Mouse (Mus musculus): ENCODE data around the gene Kdm5a. TPM values are rescaled to one million over a fixed set of nuclear protein-coding genes. Genes with fewer than 3 reads are reported as not detected.
A peak's percentile ranks its signal among the peaks of the same experiment; 100 is the strongest.

Gene Kdm5a
- total RNA-seq, 2 experiments from 2014 or later: 29.2 to 130 TPM

DNA sequence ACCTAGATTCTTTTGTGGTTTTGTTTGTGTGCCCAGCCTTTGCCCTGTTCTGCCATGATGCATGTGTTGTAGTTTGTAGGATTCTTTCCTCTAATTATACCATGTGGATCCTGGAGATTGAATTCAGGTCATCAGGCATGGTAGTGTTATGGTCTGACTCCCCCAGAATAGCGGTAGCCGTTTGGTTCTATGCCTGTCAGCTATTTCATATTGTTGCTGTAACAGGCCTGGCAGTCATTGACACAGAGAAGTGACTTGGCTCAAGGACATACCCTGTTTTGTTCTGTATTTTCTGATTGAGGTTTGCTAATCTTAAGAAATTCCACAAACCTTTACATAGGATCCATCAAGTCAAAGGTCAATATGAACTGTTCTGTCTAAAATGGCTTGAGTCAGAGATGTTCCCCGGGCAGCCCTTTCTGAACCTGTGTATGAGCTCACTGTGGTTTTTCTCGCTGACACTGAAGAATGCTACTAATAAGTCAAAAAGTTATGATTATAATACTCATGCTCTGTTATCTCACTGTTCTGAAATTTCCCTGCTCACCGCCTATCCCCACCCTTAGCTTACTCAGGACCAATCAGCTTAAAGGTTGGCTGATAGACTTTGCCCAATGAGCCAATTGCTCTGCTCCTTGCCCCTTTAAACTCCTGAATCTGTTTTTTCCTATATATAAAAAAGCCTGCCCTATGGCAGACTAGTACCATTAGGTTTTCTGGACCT lies 31.9 kb downstream of the Kdm5a start:
- no peak for ATAC-seq (replicated peaks; ENCODE audit: low FRiP score, poor library complexity, severe bottlenecking)

DNA sequence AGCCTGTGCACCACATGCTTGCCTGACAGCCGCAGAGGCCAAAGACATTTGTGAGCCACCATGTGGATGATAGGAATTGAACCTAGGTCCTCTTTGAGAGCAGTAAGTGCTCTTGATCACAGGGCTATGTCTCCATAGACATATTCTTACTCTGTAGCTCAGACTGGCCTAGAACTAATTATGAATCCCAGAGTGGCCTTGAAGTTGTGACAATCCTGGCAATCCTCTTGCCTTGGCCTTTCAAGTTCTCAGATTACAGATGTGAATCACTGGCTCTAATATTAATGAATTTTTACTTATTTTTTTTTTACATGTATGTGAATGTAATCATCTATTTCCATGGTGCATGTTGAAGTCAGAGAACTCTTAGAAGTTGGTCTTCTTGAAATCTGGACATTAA lies 40.0 kb downstream of the Kdm5a start:
- no peak for ATAC-seq (replicated peaks; ENCODE audit: low FRiP score, poor library complexity, severe bottlenecking)

DNA sequence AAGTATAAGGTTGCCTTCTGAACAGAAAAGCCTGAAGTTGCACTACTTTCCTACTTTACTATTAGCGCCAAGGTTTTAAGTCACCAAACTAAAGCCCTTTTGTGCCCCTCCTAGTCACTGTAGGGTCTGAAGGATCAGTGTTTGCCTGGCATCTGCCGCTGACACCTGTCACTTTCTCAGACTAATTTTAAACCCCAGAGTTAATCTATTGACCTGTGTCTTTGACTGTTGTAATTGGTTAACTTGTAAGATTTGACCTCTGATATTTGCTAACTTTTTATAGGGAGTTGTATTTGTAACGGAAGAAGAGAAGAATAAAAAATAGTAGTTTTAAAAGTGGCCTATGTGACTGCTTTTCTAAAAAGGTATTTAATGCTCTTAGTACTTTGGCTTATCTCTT lies 74.2 kb downstream of the Kdm5a start:
- no peak for ATAC-seq (replicated peaks; ENCODE audit: low FRiP score, poor library complexity, severe bottlenecking)

DNA sequence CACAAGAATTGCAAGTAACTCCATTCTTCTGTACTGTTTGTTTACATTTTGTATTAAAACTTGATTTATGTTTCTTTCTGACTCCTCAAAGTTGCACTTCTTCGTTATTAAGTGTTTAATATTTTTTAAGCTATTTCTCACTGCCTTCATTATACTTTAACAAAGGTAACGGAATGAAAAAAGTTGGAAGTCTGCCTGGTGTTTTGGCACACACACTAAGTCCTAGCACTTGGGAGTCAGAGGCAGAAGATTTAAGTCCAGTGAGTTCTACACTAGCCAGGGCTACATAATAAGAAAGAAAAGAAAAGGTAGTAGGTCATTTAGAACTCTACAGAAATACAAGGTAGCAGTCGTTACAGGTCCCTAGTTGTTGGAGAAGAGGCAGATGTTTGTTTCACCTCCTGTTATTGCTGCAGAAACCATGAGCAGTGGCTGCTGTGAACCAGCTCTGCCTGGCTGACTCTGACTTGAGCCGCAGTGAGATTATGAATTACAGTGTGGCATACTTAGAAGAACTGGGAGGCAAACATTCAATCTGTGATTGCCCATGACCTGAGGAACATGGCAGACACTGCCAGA lies 78.3 kb downstream of the Kdm5a start:
- no peak for ATAC-seq (replicated peaks; ENCODE audit: low FRiP score, poor library complexity, severe bottlenecking)

DNA sequence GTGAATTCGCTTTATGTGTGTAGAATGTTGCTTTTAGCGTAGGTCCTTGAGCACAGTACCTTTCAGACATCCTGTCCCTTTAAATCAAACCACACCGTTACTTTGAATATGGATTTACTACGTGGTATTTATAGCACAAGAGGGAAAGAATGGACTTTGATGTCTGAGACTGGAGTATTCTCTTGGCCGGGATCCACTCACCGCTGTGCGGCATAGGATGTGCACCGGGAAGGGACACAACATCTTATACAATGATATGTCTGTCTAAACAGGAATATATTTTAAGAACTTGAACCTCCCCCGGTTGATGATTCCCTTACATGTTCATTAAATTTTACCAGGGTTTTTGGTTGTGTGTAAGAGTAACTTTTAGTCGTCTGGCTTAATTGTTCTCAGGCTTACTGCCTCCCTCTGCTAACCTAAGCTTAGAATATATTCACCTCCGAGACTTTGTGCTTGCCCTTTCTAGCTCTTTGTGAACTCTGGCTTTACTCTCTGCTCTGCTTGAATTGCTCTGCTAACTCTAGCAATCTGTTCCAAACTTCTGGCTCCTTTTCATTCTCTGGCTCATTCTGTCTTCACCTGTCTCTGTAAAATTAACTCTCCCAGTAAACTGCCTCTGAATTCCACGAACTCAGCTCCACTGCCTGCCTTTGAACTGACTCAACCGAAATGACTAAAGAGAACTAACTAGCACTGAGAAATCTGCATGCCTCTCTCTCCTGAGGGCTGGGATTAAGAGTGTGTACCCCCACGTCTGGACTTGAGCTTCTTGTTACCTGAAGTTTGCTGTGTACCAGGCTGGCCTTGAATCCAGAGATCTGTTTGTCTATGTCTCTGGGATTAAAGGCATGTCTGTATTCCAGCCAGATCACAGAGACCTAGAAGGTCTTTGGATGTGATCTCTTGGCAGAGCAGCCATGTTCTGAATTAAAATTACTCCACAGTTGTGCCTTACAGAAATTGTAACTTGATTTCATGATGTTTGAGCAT lies 79.7 kb downstream of the Kdm5a start:
- no peak for ATAC-seq (replicated peaks; ENCODE audit: low FRiP score, poor library complexity, severe bottlenecking)

DNA sequence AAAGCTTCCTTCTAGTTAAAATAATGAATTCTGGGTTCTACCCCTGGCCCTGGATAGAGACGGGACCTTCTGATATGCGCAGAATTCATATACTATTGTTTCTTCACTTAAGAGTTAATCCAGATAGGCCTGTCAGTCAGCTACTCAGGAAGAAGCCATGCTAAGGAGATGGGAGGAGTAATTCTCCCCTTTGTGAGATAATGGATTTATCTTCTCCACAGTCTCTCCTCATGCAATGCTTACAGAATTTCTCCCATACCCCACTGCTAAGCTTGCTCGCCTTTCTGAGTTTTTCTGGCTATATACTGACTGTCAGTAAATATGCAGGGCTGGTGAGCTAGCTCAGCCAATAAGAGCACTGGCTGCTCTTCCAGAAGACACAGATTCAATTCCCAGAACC lies 86.3 kb downstream of the Kdm5a start:
- no peak for ATAC-seq (replicated peaks; ENCODE audit: low FRiP score, poor library complexity, severe bottlenecking)

DNA sequence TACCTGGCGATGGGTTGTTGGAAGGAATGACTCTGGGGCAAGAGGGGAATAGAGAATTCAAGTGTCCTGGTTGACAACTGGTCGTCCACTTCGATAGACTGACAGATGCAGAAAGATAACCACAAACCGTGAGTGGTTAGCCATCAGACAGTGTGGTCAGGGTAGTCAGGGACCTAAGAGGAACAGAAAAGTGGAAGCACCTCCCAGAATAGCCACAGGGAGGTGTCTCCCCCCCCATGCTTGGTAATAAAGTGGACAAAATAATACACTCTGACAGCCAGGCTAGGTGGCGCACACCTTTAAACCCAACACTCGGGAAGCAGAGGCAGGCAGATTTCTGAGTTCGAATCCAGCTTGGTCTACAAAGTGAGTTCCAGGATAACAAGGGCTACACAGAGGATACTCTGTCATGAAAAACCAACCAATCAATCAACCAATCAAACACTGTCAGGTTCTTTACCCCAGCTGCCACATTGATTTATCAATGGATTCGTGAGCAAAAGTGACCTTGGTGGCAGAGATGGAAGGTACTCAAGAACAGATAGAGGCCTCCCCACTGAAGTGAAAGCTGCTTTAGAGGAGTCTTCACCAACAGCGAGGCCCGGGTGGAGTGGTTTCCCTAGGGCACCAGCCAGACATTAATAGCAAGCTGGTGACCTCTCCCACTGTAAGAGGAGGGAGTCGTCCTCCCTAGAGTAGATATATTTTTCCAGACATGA lies 88.6 kb downstream of the Kdm5a start:
- ATAC-seq (replicated peaks; ENCODE audit: low FRiP score, poor library complexity, severe bottlenecking): no peak

DNA sequence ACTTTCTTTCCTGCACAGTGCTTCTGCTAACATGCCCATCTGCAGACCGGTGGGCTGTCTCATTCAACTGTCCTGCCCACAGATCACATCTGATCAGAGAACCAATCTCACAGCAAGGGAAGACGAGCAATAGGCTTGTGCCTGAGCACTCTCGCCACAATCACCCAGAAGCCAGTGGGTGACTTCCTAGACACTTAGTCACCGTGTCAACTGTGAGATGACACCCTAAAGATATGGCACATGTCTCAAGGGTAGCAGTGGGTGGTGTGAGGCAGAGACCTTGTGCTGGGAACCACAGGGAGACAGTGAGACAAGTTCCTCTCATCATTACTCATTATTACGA lies 89.2 kb downstream of the Kdm5a start:
- ATAC-seq (replicated peaks; ENCODE audit: low FRiP score, poor library complexity, severe bottlenecking): no peak

DNA sequence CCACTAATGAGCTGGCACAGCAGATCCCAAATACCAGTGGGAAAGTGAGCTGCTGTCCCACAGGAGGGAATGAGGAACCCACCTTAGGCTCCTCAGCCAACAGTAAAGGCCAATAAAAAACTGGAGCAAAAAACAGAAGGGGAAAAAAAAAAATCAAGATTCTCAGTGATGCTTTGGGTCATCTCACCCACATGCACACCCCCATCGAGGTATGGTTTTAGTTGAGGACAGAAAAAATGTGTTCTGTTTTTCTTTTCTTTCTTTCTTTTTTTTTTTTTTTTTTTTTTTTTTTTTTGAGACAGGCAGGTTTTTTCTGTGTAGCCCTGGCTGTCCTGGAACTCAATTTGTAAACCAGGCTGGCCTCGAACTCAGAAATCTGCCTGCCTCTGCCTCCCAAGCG lies 89.6 kb downstream of the Kdm5a start:
- no peak for ATAC-seq (replicated peaks; ENCODE audit: low FRiP score, poor library complexity, severe bottlenecking)

DNA sequence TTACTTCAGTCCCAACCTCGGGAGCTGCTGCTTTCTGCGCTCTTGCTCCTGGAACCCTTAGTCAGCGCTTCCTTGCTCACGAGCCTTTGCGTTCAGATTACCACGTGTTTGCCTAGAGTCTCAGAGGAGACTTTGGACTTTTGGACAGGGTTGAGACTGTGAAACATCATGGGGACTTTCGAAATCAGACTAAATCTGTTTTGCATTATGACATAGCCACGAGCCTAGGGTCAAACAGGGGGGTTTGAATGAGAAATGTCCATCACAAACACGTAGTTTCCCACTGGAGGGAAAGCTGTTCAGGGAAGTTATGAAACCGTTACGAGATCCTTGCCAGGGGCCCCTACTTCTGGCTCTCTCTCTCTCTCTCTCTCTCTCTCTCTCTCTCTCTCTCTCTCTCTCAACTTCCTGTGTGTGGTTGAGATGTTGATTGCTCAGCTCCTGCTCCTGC lies 90.7 kb downstream of the Kdm5a start:
- no peak for ATAC-seq (replicated peaks; ENCODE audit: low FRiP score, poor library complexity, severe bottlenecking)

DNA sequence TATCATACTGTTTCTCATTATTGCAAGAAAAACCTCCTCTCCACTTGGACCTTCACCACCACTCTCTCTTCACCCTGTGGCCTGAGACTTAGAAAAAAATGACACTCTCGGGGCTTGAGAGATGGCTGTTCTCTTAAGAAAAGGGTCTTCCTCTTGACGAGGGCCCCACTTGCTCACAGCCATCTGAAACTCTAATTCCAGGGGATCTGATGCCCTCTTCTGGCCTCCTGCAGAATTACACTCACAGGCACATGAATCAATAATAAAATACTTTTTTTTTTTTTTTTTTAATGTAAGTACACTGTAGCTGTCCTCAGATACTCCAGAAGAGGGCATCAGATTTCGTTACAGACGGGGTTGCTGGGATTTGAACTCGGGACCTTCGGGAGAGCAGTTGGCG lies 93.2 kb downstream of the Kdm5a start:
- no peak; the same call in 1 of the 2 replicates for ATAC-seq (replicated peaks; ENCODE audit: low FRiP score, poor library complexity, severe bottlenecking)

DNA sequence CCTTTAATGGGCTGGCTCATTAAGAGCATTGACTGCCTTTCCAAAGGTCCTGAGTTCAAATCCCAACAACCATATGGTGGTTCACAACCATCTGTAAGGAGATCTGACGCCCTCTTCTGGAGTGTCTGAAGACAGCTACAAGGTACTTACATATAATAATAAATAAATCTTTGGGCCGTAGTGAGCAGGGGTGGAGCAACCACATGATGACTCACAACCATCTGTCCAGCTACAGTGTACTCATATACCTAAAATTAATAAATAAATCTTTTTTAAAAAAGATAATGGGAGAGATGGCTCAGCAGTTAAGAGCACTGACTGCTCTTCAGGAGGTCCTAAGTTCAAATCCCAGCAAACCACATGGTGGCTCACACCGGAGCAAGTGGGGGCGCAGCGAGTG lies 93.8 kb downstream of the Kdm5a start:
- no peak for ATAC-seq (replicated peaks; ENCODE audit: low FRiP score, poor library complexity, severe bottlenecking)

DNA sequence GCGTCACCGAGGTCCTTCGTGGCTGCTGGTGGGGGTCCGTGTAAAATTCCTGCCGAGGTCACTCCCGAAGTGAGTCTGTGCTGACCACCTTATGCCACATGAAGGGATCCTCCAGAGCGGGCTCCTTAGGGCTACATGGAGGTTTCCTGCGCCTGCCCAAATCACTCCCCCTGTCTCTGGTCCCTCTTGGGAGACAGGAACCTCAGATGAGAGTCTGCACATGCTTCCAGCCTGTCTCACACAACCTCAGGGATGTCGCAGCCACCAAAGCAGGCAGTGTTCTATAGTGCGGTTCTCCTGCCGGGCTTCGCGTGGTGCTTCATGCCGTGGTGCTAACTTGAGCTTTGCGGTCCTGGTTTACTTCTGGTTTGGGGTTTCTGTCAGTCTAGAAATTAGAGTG lies 97.3 kb downstream of the Kdm5a start:
- ATAC-seq (replicated peaks; ENCODE audit: low FRiP score, poor library complexity, severe bottlenecking): no peak

DNA sequence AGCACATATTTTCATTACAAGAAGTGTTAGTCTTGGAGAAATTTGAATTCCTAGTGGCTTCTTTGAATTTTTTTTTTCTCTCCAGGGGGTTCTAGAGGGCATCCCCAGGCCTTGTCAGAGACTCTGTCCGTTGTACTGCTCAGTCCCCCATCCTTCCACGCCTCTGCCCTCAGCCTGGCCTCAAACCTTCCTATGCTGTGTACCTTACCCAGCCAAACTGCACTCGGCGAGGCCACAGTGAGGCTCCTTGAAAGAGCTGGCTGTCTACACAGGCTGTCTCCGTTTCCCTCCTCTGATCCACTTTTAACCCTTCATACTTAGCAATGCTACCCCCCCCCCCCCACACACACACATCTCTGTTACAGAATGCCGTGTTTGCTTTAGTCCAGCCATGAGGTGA lies 98.3 kb downstream of the Kdm5a start:
- ATAC-seq (replicated peaks; ENCODE audit: low FRiP score, poor library complexity, severe bottlenecking): no peak

DNA sequence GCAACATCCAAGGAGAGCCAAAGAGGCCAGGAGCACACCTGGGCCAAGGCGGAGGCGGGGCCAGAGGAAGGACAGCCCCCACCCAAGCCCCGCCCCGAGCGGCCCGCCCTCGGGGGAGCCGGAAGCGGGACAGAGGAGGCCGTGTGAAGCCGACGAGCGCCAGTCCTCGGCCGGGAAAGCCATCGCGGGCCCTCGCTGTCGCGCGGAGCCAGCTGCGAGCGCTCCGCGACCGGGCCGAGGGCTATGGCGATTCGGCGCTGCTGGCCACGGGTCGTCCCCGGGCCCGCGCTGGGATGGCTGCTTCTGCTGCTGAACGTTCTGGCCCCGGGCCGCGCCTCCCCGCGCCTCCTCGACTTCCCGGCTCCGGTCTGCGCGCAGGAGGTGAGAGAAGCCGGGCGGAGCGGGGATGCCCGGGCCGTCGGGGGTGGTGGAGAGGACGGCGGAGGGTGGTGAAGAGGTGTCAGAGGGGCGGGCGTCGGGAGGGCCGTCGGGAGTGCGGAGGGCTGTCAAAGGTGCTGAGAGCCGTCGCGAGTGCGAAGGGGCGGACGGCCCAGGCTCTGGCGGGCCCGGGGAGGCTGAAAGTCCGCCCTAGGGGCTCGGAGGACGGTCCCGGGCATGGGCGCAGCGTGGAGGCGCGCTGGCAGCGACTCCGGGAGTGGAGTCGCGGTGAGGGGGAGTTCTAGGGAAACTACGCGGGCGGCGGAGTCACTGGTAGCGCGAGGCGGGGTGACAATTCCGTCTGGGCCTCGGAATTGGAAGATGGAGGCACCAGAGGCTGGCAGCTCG lies 99.4 kb downstream of the Kdm5a start, which contains the start of gene Il17ra:
Gene Il17ra, plus strand, starts transcription at position 162 of the 786 bp plus-strand sequence.
- peak; percentile 78 for ATAC-seq (replicated peaks; ENCODE audit: low FRiP score, poor library complexity, severe bottlenecking)

DNA sequence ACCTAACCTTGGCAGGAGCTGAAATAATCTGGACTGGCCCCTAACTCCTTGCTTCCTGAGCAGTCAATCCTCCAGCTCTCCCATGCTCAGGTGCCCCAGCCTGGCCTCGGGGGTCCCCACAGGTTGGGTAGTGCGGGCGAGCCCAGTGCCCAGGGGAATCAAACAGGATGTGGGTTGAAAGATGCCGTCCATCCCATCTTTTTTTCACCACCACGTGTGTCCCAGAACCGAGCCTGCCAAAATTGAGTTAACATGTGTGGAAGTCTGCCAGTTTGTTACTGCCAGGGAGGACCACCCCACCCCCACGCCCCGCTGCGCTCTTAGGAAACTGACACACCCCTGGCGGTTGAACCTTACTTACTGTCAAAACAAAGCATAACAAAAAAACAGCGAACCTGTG lies 100.0 kb downstream of the Kdm5a start:
- ATAC-seq (replicated peaks; ENCODE audit: low FRiP score, poor library complexity, severe bottlenecking): peak; percentile 57

DNA sequence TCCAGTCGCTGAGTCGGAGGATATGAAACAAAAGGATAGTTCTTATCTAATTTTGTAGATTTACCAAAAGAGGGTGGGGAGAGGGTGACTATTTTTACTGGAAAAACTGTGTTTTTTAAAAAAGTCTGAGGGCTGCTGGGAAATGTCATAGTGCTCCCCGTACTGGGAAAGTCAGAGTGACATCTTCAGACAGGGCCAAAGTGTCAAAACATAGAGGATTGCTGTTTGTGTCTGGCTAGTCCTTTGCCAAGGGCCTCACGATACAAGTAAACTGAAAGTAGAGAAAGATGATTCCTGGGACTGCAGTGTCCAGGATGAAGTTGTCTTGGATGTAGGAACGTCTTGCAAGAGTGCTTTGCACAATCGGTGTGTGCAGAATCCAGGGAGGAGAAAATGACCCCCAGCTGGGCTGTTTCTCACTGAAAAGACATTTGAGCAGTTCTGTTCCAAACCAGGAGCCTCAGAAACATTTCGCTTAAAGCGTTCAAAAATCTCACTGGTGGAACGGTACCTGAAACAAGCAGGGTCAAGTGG lies 100.5 kb downstream of the Kdm5a start:
- no peak for ATAC-seq (replicated peaks; ENCODE audit: low FRiP score, poor library complexity, severe bottlenecking)

DNA sequence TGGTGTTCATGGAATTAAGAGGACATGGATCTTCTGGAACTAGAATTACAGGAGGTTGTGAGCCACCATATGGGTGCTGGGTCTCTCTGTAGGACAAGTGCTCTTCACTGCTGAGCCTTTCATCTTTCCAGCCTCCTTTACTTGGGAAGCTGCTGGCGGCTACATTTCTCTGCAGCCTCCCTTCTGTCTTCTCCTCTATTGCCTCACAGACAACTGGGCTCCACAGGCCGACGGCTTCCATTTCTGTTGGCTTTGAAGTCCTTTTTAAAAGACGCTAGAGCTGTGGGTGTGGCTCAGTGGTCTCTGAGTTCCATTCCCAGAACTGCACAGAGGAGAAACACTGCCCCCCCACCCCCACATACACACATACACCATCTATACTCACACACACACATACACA lies 101.5 kb downstream of the Kdm5a start:
- ATAC-seq (replicated peaks; ENCODE audit: low FRiP score, poor library complexity, severe bottlenecking): no peak
